Mouse (Mus musculus) T-helper 1 cell (primary cell): ENCODE results near the gene Cdh20.

Experiments
- in situ Hi-C: fragments of 300-600 bp; cut with MboI, MseI; formaldehyde crosslinking; loops from one replicate; pipeline ENCODE4 v1.15.1; 2025; ENCODE audit warnings: high pct_unique_total_duplicates

The Cdh20 gene

DNA sequence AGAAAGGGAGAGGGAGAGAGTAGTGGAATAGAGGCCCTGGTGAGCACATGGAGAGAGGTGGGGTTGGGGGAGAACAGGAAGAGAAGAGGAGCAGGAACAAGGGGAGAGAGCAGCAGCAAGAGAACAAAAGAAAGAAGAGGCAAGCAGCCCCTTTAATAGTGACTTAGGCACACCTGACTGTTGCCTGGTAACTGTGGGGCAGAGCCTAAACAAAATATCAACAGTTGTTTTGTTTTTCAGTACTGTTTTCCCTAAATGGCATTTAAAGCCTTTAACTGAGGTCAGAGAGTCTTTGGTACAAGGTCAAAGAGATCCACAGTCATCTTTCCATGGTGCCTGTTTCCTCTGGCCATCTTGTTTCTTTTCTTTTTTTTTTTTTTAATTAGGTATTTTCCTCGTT is 245.0 kb downstream of the Cdh20 start:
- in situ Hi-C loops: no loop called here

DNA sequence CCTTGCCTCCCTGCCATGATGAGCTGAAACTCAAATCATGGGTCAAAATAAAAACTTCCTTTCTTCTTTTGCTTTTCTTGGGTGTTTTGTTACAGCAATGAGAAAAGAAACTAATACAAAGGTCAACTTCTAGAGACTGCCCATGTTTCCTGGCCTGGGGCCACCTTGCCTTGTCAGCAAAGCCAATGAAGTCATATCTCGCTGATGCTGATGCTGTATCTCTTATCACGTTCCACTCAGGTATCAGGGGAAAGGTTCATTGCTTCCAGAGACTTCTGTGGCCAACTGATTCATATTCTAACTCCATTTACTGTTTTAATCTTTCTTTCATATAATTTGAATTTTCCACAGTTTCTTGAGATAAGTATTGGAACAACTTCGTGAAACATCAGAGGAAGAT is 273.3 kb downstream of the Cdh20 start:
- in situ Hi-C loops: no loop called here
